Mouse (Mus musculus): ENCODE data around the gene Dhx9.
"Not testable (repeated sequence)": the region's sequence is repeated elsewhere in the genome, so short reads cannot be mapped to it uniquely, and the experiment has no call there.

Dhx9 gene

GRCm38 (mm10) chr1:153416271-153416832, 71.1 kb downstream of the Dhx9 start:
- peak; percentile 17 to 45 for DNase-seq

- not testable (repeated sequence) for DNase-seq
Measured at GRCm38 (mm10) chr1:153415742-153416141, 71.7 kb downstream of the Dhx9 start.

- DNase-seq, result peak; percentile 79 to 83
Measured at GRCm38 (mm10) chr1:153414962-153415361, 72.5 kb downstream of the Dhx9 start.

GRCm38 (mm10) chr1:153414114-153414723, 73.2 kb downstream of the Dhx9 start:
- DNase-seq, result peak; percentile 81 to 89

GRCm38 (mm10) chr1:153413397-153414020, 74.0 kb downstream of the Dhx9 start:
- not testable (repeated sequence) for DNase-seq

GRCm38 (mm10) chr1:153412663-153413396, 74.6 kb downstream of the Dhx9 start:
- DNase-seq, result not testable (repeated sequence)

GRCm38 (mm10) chr1:153411723-153412122, 75.7 kb downstream of the Dhx9 start:
- peak in 1 of 2 experiments; percentile 21 for DNase-seq

- DNase-seq, result not testable (repeated sequence)
Measured at GRCm38 (mm10) chr1:153410915-153411314, 76.5 kb downstream of the Dhx9 start.

- DNase-seq, result not testable (repeated sequence)
Measured at GRCm38 (mm10) chr1:153408296-153408695, 79.2 kb downstream of the Dhx9 start.

- DNase-seq, result not testable (repeated sequence)
Measured at GRCm38 (mm10) chr1:153407641-153408040, 79.8 kb downstream of the Dhx9 start.

Measured in lung, adult 18-20 months (tissue).